Mouse (Mus musculus) thymus, adult 18-20 months (tissue): ENCODE results near the gene Nfkb2.

Experiments used
- DNase-seq, 2 experiments: peaks; one replicate each; pipeline ENCODE4 v3.0.0; 2022; ENCODE audit warnings: mixed read lengths in 2 of 2

The Nfkb2 gene

GRCm38 (mm10) chr19:46323716-46324115 lies 19.6 kb downstream of the Nfkb2 start:
- no peak for DNase-seq

GRCm38 (mm10) chr19:46324366-46324765 lies 20.2 kb downstream of the Nfkb2 start:
- no peak for DNase-seq

- DNase-seq, result no peak
Observed at GRCm38 (mm10) chr19:46324918-46325317, 20.8 kb downstream of the Nfkb2 start.

GRCm38 (mm10) chr19:46326019-46326755 lies 22.1 kb downstream of the Nfkb2 start:
- no peak for DNase-seq

GRCm38 (mm10) chr19:46326756-46327305 lies 22.7 kb downstream of the Nfkb2 start, which contains the start of gene Psd:
Gene Psd (minus strand): TSS chr19:46327156.
- DNase-seq, result no peak

- no peak for DNase-seq
Observed at GRCm38 (mm10) chr19:46327531-46328064, 23.5 kb downstream of the Nfkb2 start.

- DNase-seq, result peak; percentile 80 to 85
Observed at GRCm38 (mm10) chr19:46328081-46329030, 24.2 kb downstream of the Nfkb2 start, which contains the start of gene Fbxl15. Gene Fbxl15 (plus strand): TSS chr19:46328184.

GRCm38 (mm10) chr19:46329031-46329641 lies 25.0 kb downstream of the Nfkb2 start:
- no peak for DNase-seq

GRCm38 (mm10) chr19:46329951-46330350 lies 25.8 kb downstream of the Nfkb2 start:
- no peak for DNase-seq

- no peak for DNase-seq
Observed at GRCm38 (mm10) chr19:46330696-46331095, 26.6 kb downstream of the Nfkb2 start.

- DNase-seq, result no peak
Observed at GRCm38 (mm10) chr19:46331326-46331725, 27.2 kb downstream of the Nfkb2 start.

- DNase-seq, result no peak
Observed at GRCm38 (mm10) chr19:46331936-46332335, 27.8 kb downstream of the Nfkb2 start.

GRCm38 (mm10) chr19:46332721-46333339 lies 28.7 kb downstream of the Nfkb2 start:
- no peak for DNase-seq

- no peak for DNase-seq
Observed at GRCm38 (mm10) chr19:46333906-46334305, 29.8 kb downstream of the Nfkb2 start.

- DNase-seq, result no peak
Observed at GRCm38 (mm10) chr19:46337719-46338330, 33.7 kb downstream of the Nfkb2 start.

GRCm38 (mm10) chr19:46338331-46338936 lies 34.3 kb downstream of the Nfkb2 start, which contains the start of gene Cuedc2:
Gene Cuedc2 (minus strand): TSS chr19:46338702.
- peak; percentile 87 to 94 for DNase-seq

- no peak for DNase-seq
Observed at GRCm38 (mm10) chr19:46338942-46339286, 34.8 kb downstream of the Nfkb2 start.

GRCm38 (mm10) chr19:46339287-46339971 lies 35.3 kb downstream of the Nfkb2 start:
- DNase-seq, result no peak

- no peak for DNase-seq
Observed at GRCm38 (mm10) chr19:46344710-46345419, 40.7 kb downstream of the Nfkb2 start.

GRCm38 (mm10) chr19:46347146-46347545 lies 43.0 kb downstream of the Nfkb2 start:
- DNase-seq, result no peak
